In the genomic region with DNA sequence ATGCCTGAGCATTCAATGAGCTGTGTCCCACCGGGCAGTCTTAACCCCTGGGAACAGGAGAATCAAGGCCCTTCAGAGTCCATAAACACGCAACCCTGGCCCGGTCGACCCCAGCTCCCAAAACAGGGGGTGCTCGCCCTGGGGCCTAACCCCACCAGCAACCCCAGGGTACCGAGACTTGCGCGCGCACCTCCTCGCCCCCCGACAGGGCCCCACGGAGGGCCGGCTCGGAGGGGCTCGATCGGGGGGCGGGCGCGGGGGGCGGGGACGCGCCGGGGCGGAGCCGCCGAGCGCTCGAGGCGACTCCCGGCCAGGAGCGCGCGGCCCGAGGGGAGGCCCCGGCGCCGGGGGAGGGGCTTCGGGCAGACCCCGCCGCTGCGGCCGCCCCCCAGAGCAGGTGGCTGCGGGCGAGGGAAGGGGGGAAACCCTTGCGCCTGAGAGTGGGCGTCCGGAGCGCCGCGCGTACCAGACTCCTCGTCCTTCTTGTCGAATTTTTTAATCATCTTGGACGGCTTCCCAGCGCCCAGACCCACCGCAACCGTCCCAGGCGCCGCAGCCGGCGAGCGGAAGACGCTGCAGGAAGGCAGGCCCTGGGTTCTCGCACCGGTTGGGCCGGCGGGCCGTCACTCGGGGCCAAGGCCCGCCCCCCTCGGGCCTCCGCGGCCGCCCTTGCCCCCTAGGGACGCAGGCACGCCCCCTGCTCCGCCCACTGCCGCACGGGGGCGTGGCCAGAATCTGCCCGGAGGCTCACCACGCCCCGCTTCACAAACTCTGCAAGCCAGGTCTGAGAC, we compare ENCODE assay signal across 7 mouse cellular contexts. TPM values are rescaled to one million over a fixed set of nuclear protein-coding genes. Genes with fewer than 3 reads are reported as not detected.
DNase-seq lines count a peak whose midpoint lies in the region; ATAC-seq lines count a peak whose summit lies in the region.

Copg2 (minus strand) TSS at position 600 of the 791 bp plus-strand sequence.

- H3K4me1 ChIP-seq in embryonic facial prominence, embryonic 10.5 days: peaks cover 18% of the 10 kb centered on the region
- peaks cover 17% of the 10 kb centered on the region for H3K4me1 ChIP-seq in limb, embryonic 10.5 days
- H3K4me1 ChIP-seq in midbrain, embryonic 13.5 days (replicated peaks): peaks cover 16% of the 10 kb centered on the region

- ATAC-seq in granulocyte monocyte progenitor cell, adult 5-6 weeks (replicated peaks; ENCODE audit: poor library complexity, severe bottlenecking): peak; percentile 96
- peak; percentile 99 for ATAC-seq in midbrain, embryonic 13.5 days

- peak within 1 kb of the TSS; percentile 82 for H3K9ac ChIP-seq in midbrain, embryonic 13.5 days (replicated peaks)

- peak within 1 kb of the TSS; percentile 96 for H3K27ac ChIP-seq in embryonic facial prominence, embryonic 10.5 days (replicated peaks)
- peak within 1 kb of the TSS; percentile 96 for H3K27ac ChIP-seq in limb, embryonic 10.5 days
- H3K27ac ChIP-seq in midbrain, embryonic 13.5 days: peak within 1 kb of the TSS; percentile 97

- H3K9me3 ChIP-seq in embryonic facial prominence, embryonic 10.5 days: no peaks in the 10 kb centered on the region
- no peaks in the 10 kb centered on the region for H3K9me3 ChIP-seq in limb, embryonic 10.5 days (replicated peaks)
- H3K9me3 ChIP-seq in midbrain, embryonic 13.5 days: no peaks in the 10 kb centered on the region

- peak; percentile 99 for DNase-seq in adrenal gland, postnatal 10 days
- peak; percentile 97 for DNase-seq in embryonic facial prominence, embryonic 10.5 days (ENCODE audit: low spot score)
- peak; percentile 95 for DNase-seq in kidney, adult 11 months
- peak; percentile 99 for DNase-seq in limb, embryonic 10.5 days (ENCODE audit: low spot score)
- peak; percentile 96 for DNase-seq in spleen, adult 12 weeks (ENCODE audit: low spot score)

- peaks cover 4% of the 10 kb centered on the region; the same call in 1 of the 2 replicates for H3K36me3 ChIP-seq in embryonic facial prominence, embryonic 10.5 days (replicated peaks)
- H3K36me3 ChIP-seq in limb, embryonic 10.5 days: no peaks in the 10 kb centered on the region
- peaks cover 3% of the 10 kb centered on the region for H3K36me3 ChIP-seq in midbrain, embryonic 13.5 days

- peak within 1 kb of the TSS; percentile 59 for H3K4me2 ChIP-seq in midbrain, embryonic 13.5 days (replicated peaks)

- peak within 1 kb of the TSS; percentile 79 for H3K4me3 ChIP-seq in embryonic facial prominence, embryonic 10.5 days
- H3K4me3 ChIP-seq in limb, embryonic 10.5 days: peak within 1 kb of the TSS; percentile 74
- peak within 1 kb of the TSS; percentile 71 for H3K4me3 ChIP-seq in midbrain, embryonic 13.5 days (replicated peaks)

- H3K27me3 ChIP-seq in embryonic facial prominence, embryonic 10.5 days (replicated peaks; ENCODE audit: low read depth, poor library complexity, severe bottlenecking): no peaks in the 10 kb centered on the region
- H3K27me3 ChIP-seq in limb, embryonic 10.5 days (ENCODE audit: low read depth, poor library complexity, severe bottlenecking): no peaks in the 10 kb centered on the region
- no peaks in the 10 kb centered on the region for H3K27me3 ChIP-seq in midbrain, embryonic 13.5 days

- under 1% methylated on average over 83 of the region's 83 CpGs for WGBS in embryonic facial prominence, embryonic 10.5 days
- WGBS in limb, embryonic 10.5 days: under 1% methylated on average over 83 of the region's 83 CpGs
- under 1% methylated on average over 75 of the region's 83 CpGs for WGBS in midbrain, embryonic 13.5 days

RNA-seq across cellular contexts. Expression of gene Copg2, which starts in this region (rescaled TPM):
- 10 to 100 TPM; 55.2 to 59.8 TPM for total RNA-seq in adrenal gland, postnatal 10 days (2021)
- 28.9 and 31.5 TPM in 2 replicates for polyA plus RNA-seq in embryonic facial prominence, embryonic 10.5 days (2016; fragmentation: Nextera tagmentation; extraction: Ambion mirVana)
- total RNA-seq in granulocyte monocyte progenitor cell, adult 5-6 weeks (2014; fragmentation: Nextera tagmentation): 17.4 and 23.8 TPM in 2 replicates
- 40.1 and 44.7 TPM in 2 replicates for total RNA-seq in granulocyte monocyte progenitor cell, adult 5-6 weeks (2017)
- 20.6 and 25.8 TPM in 2 replicates for polyA plus RNA-seq in limb, embryonic 10.5 days (2016; fragmentation: Nextera tagmentation; extraction: Ambion mirVana)
- 37.7 and 39.2 TPM in 2 replicates for polyA plus RNA-seq in midbrain, embryonic 13.5 days (2015; fragmentation: Nextera tagmentation; extraction: Ambion mirVana)

Comparison
In these comparisons a context has a peak if more than half of its experiments do, and no peak if none do; other contexts are left out.
1. Peak in every context shown above with its lines: DNase-seq, ATAC-seq, H3K4me3 ChIP-seq and H3K27ac ChIP-seq.